Mouse (Mus musculus) stomach, embryonic 14.5 days (tissue): ENCODE measurements around the gene Nat8f6. TPM values are rescaled to one million over a fixed set of nuclear protein-coding genes. Genes with fewer than 3 reads are reported as not detected.
"Not testable (repeated sequence)": the region's sequence is repeated elsewhere in the genome, so short reads cannot be mapped to it uniquely, and the experiment has no call there.

Experiments
- ATAC-seq: fragments of 200-750 bp; cut with Nextera tagmentation; 2 replicates; pipeline ENCODE4 v1.8.0; 2017; ENCODE audit warnings: low read depth, moderate TSS enrichment; ENCODE audit not compliant: insufficient number of reproducible peaks, insufficient read depth, low FRiP score
- H3K27ac ChIP-seq: fragments of 300-500 bp; sonication (generic); 2 replicates; pipeline ENCODE4 v1.5.1; 2014; ENCODE audit warnings: mild to moderate bottlenecking, low read length, moderate library complexity, mixed read lengths
- H3K27me3 ChIP-seq: fragments of 300-500 bp; sonication (generic); 2 replicates; pipeline ENCODE4 v1.6.1; 2014; ENCODE audit warnings: low read length, control low read depth, mixed read lengths; ENCODE audit not compliant: control insufficient read depth, insufficient read depth
- H3K36me3 ChIP-seq: fragments of 300-500 bp; sonication (generic); 2 replicates; pipeline ENCODE4 v1.6.1; 2014; ENCODE audit warnings: mild to moderate bottlenecking, control low read depth, low read length, moderate library complexity, mixed read lengths; ENCODE audit not compliant: control insufficient read depth, insufficient read depth
- H3K4me1 ChIP-seq: fragments of 300-500 bp; sonication (generic); 2 replicates; pipeline ENCODE4 v1.6.1; 2014; ENCODE audit warnings: low read length, control low read depth, mixed read lengths; ENCODE audit not compliant: control insufficient read depth, insufficient read depth
- H3K4me2 ChIP-seq: fragments of 300-500 bp; sonication (generic); replicated peaks from 2 replicates; pipeline ENCODE4 v1.6.1; 2014; ENCODE audit warnings: low read depth, low read length, control low read depth
- H3K4me3 ChIP-seq: fragments of 300-500 bp; sonication (generic); 2 replicates; pipeline ENCODE4 v1.5.1; 2014; ENCODE audit warnings: low read depth, low read length, control low read depth
- H3K9ac ChIP-seq: fragments of 300-500 bp; sonication (generic); replicated peaks from 2 replicates; pipeline ENCODE4 v1.6.1; 2014; ENCODE audit warnings: low read depth, mild to moderate bottlenecking, control low read depth, low read length, moderate library complexity, mixed read lengths
- H3K9me3 ChIP-seq: fragments of 300-500 bp; sonication (generic); 2 replicates; pipeline ENCODE4 v1.6.1; 2016; ENCODE audit warnings: low read depth, low read length, control low read depth; ENCODE audit not compliant: control insufficient read depth
- WGBS: fragments of 180-500 bp; shearing (Covaris S2); extraction: QIAGEN DNeasy Blood & Tissue Kit; methylation state at CpG from one replicate; pipeline ENCODE4 v1.1.7; 2014; 5-methylcytosine and 5-hydroxymethylcytosine counted together
- polyA plus RNA-seq: library from polyadenylated mRNA; unstranded; fragments of >200 nt; fragmentation: Nextera tagmentation; extraction: Ambion mirVana; gene quantifications from 2 replicates; pipeline ENCODE4 v1.2.1, GENCODE M21; 2014

Gene Nat8f6
- polyA plus RNA-seq, 1 experiment from 2014 or later: not detected

- Histone ChIP-seq H3K9ac (no peak within 1 kb of the TSS), H3K27ac (no peak within 1 kb of the TSS), H3K4me2 (no peak within 1 kb of the TSS), H3K4me3 (no peak within 1 kb of the TSS), H3K36me3 (no peaks in the 10 kb centered on the region), H3K4me1 (no peaks in the 10 kb centered on the region), H3K9me3 (no peaks in the 10 kb centered on the region), H3K27me3 (no peaks in the 10 kb centered on the region)
- no peak for ATAC-seq
- WGBS: 58% methylated on average over 7 of the region's 7 CpGs
Observed at GRCm38 (mm10) chr6:85831796-85832321, 11.1 kb upstream of the Nat8f6 start, which contains the start of gene Nat8. TSS of gene Nat8 (minus strand) at chr6:85832082.

- 62% methylated on average over 1 of the region's 1 CpGs for WGBS
- ATAC-seq: no peak
Observed at GRCm38 (mm10) chr6:85829462-85829861, 8.7 kb upstream of the Nat8f6 start.

GRCm38 (mm10) chr6:85825886-85826285, 5.1 kb upstream of the Nat8f6 start:
- no peaks in the 10 kb centered on the region for H3K36me3 ChIP-seq

More at GRCm38 (mm10) chr6:85829462-85829861, 8.7 kb upstream of the Nat8f6 start:
- Histone ChIP-seq H3K9me3 (no peaks in the 10 kb centered on the region), H3K27me3 (no peaks in the 10 kb centered on the region), H3K9ac (no peak overlapping the region), H3K4me2 (no peak overlapping the region), H3K4me1 (no peaks in the 10 kb centered on the region), H3K27ac (no peak overlapping the region), H3K36me3 (no peaks in the 10 kb centered on the region), H3K4me3 (no peak overlapping the region)

GRCm38 (mm10) chr6:85823382-85824090, 2.8 kb upstream of the Nat8f6 start:
- Histone ChIP-seq H3K4me1 (no peaks in the 10 kb centered on the region), H3K4me2 (no peak overlapping the region), H3K27me3 (no peaks in the 10 kb centered on the region), H3K27ac (no peak overlapping the region), H3K9me3 (no peaks in the 10 kb centered on the region), H3K4me3 (no peak overlapping the region), H3K9ac (no peak overlapping the region), H3K36me3 (no peaks in the 10 kb centered on the region)
- 89% methylated on average over 1 of the region's 1 CpGs for WGBS
- ATAC-seq: no peak

More at GRCm38 (mm10) chr6:85825886-85826285, 5.1 kb upstream of the Nat8f6 start:
- no peaks in the 10 kb centered on the region for H3K4me1 ChIP-seq
- H3K9ac ChIP-seq: no peak overlapping the region
- H3K27ac ChIP-seq: no peak overlapping the region
- 86% methylated on average over 2 of the region's 2 CpGs for WGBS
- ATAC-seq: no peak
- no peaks in the 10 kb centered on the region for H3K27me3 ChIP-seq
- no peak overlapping the region for H3K4me2 ChIP-seq
- no peaks in the 10 kb centered on the region for H3K9me3 ChIP-seq
- no peak overlapping the region for H3K4me3 ChIP-seq

- Histone ChIP-seq H3K4me3 (no peak overlapping the region), H3K9me3 (no peaks in the 10 kb centered on the region), H3K9ac (no peak overlapping the region), H3K4me2 (no peak overlapping the region), H3K36me3 (no peaks in the 10 kb centered on the region), H3K27me3 (no peaks in the 10 kb centered on the region), H3K27ac (no peak overlapping the region), H3K4me1 (no peaks in the 10 kb centered on the region)
- ATAC-seq: no peak
- 83% methylated on average over 4 of the region's 4 CpGs for WGBS
Observed at GRCm38 (mm10) chr6:85822286-85822685, 1.5 kb upstream of the Nat8f6 start.

GRCm38 (mm10) chr6:85818338-85818737, 2.4 kb downstream of the Nat8f6 start:
- Histone ChIP-seq H3K9me3 (no peaks in the 10 kb centered on the region), H3K9ac (no peak overlapping the region), H3K36me3 (no peaks in the 10 kb centered on the region), H3K4me1 (no peaks in the 10 kb centered on the region), H3K4me2 (no peak overlapping the region), H3K4me3 (no peak overlapping the region), H3K27ac (no peak overlapping the region), H3K27me3 (no peaks in the 10 kb centered on the region)
- 50% methylated on average over 1 of the region's 1 CpGs for WGBS
- no peak for ATAC-seq

GRCm38 (mm10) chr6:85813339-85813738, 7.4 kb downstream of the Nat8f6 start:
- 84% methylated on average over 2 of the region's 2 CpGs for WGBS
- Histone ChIP-seq H3K9me3 (no peaks in the 10 kb centered on the region), H3K36me3 (no peaks in the 10 kb centered on the region), H3K9ac (no peak overlapping the region), H3K4me3 (no peak overlapping the region), H3K4me1 (no peaks in the 10 kb centered on the region), H3K4me2 (no peak overlapping the region), H3K27me3 (no peaks in the 10 kb centered on the region), H3K27ac (no peak overlapping the region)
- ATAC-seq: no peak

- not testable (repeated sequence) for H3K4me3 ChIP-seq, H3K4me1 ChIP-seq, H3K9me3 ChIP-seq, H3K4me2 ChIP-seq, H3K9ac ChIP-seq, ATAC-seq, H3K27me3 ChIP-seq, H3K27ac ChIP-seq, H3K36me3 ChIP-seq
- 55% methylated on average over 2 of the region's 3 CpGs for WGBS
Observed at GRCm38 (mm10) chr6:85810942-85811537, 9.7 kb downstream of the Nat8f6 start.
